Mouse (Mus musculus): ENCODE results near the gene Hpse2. TPM values are rescaled to one million over a fixed set of nuclear protein-coding genes. Genes with fewer than 3 reads are reported as not detected.
A peak's percentile ranks its signal among the peaks of the same experiment; 100 is the strongest.

Hpse2 gene
- polyA plus RNA-seq, 1 experiment from 2014 or later = 3.8 TPM

DNA sequence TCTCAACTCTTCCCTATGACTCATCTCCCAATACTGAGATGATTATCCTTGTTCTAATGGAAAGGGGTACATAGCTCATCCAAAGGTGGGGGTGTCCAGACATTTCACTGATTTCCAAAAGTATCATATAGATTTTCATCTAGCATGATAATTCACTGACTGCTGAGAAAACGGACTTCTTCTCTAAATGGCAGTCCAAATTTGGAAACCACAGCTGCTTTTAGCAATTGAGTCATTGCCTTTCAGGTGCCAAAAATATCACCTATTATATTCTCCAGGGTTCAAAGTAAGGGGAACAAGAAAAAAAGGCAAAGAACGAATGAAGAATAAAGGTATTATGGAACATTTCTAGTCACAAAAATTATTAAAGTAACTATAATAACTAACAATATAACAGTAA, 459.9 kb downstream of the Hpse2 start:
- ATAC-seq (ENCODE audit: low FRiP score) = no peak
- 95% methylated on average over 2 of the region's 2 CpGs for WGBS
- Histone ChIP-seq H3K27me3 (no peaks in the 10 kb centered on the region), H3K4me1 (no peaks in the 10 kb centered on the region), H3K36me3 (replicated peaks) (no peaks in the 10 kb centered on the region), H3K9me3 (no peaks in the 10 kb centered on the region), H3K9ac (no peak overlapping the region), H3K4me2 (no peak overlapping the region), H3K27ac (no peak overlapping the region), H3K4me3 (replicated peaks) (no peak overlapping the region)

- Histone ChIP-seq H3K4me2 (no peak overlapping the region), H3K27ac (no peak overlapping the region), H3K36me3 (replicated peaks) (no peaks in the 10 kb centered on the region), H3K9ac (no peak overlapping the region), H3K9me3 (no peaks in the 10 kb centered on the region), H3K27me3 (no peaks in the 10 kb centered on the region), H3K4me1 (no peaks in the 10 kb centered on the region), H3K4me3 (replicated peaks) (no peak overlapping the region)
- ATAC-seq (ENCODE audit: low FRiP score) = no peak
- WGBS = 81% methylated on average over 3 of the region's 3 CpGs
These were observed 465.5 kb downstream of the Hpse2 start for GRCm38 (mm10) chr19:42922610-42923009.

DNA sequence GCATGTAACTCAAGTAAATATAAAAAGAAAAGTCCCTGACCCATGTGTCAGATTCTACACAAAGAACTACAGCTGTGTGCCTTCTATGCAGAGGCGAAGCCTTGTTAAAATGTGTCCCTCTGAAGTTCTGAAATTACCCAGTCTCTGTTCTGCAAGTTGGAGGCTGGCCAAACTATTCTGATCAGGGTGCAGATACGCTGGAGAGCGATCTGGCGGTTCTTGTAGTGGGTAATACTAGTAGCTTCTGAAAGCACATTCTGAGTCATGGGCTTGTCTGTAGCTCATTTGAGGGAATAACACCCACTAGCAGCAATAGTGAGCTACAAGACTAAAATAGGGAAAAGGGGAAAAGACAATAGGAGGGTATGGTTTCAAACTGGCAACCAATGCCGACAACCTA, 474.5 kb downstream of the Hpse2 start:
- ATAC-seq (ENCODE audit: low FRiP score) = no peak
- Histone ChIP-seq H3K36me3 (replicated peaks) (no peaks in the 10 kb centered on the region), H3K9ac (no peak overlapping the region), H3K9me3 (no peaks in the 10 kb centered on the region), H3K4me1 (no peaks in the 10 kb centered on the region), H3K27ac (no peak overlapping the region), H3K4me3 (replicated peaks) (no peak overlapping the region), H3K27me3 (no peaks in the 10 kb centered on the region), H3K4me2 (no peak overlapping the region)
- WGBS = 87% methylated on average over 5 of the region's 5 CpGs

DNA sequence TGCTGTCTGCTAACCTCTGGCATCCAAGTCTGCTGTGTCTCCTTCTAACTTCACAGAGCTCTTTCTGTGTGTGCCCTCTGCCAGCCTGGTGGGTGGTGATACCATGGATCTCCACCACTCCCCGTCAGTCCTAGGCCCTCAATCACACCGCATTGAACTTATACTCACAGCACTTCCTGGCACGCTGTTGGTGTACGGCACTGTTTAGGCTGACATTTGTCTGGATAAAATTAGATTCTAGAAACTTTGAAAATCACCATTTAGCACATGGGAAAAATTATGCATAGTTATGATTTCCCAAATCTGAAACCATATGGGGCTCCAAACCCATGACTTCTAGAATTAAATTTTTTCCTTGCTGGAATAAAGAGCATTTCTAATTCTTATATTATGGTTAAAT, 478.4 kb downstream of the Hpse2 start:
- no peak for ATAC-seq (ENCODE audit: low FRiP score)
- H3K4me1 ChIP-seq = peaks cover 4% of the 10 kb centered on the region
- H3K4me3 ChIP-seq (replicated peaks) = no peak overlapping the region
- H3K9ac ChIP-seq = no peak overlapping the region
- WGBS = 87% methylated on average over 4 of the region's 4 CpGs
- H3K27ac ChIP-seq = no peak overlapping the region
- H3K27me3 ChIP-seq = no peaks in the 10 kb centered on the region
- no peaks in the 10 kb centered on the region for H3K9me3 ChIP-seq
- no peak overlapping the region for H3K4me2 ChIP-seq
- H3K36me3 ChIP-seq (replicated peaks) = no peaks in the 10 kb centered on the region

GRCm38 (mm10) chr19:42908553-42908952, 479.6 kb downstream of the Hpse2 start:
- 85% methylated on average over 6 of the region's 6 CpGs for WGBS
- ATAC-seq (ENCODE audit: low FRiP score) = no peak
- Histone ChIP-seq H3K9ac (no peak overlapping the region), H3K9me3 (no peaks in the 10 kb centered on the region), H3K36me3 (replicated peaks) (no peaks in the 10 kb centered on the region), H3K4me3 (replicated peaks) (no peak overlapping the region), H3K27ac (no peak overlapping the region), H3K27me3 (no peaks in the 10 kb centered on the region), H3K4me2 (no peak overlapping the region), H3K4me1 (peaks cover 14% of the 10 kb centered on the region)

DNA sequence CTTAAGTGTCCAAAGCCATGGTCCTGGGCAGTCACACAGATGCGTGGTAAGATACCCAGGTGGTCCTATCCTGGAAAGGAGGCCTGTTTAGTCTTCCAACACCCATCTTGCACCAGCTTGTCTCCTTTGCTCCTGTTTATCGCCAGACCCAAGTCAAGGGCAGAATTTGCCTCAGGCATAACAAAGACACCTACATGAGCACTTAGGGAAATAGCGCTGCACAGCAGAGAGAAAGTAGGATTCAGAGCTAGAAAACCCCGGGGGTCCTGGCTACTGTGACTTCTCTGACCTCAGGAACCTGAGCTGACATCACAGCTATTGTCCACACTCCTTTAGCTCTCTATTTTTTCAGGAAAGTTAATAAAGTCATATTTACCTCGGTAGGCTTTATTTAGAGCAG, 481.8 kb downstream of the Hpse2 start:
- Histone ChIP-seq H3K27ac (no peak overlapping the region), H3K4me3 (replicated peaks) (no peak overlapping the region), H3K4me1 (peaks cover 23% of the 10 kb centered on the region), H3K4me2 (no peak overlapping the region), H3K27me3 (no peaks in the 10 kb centered on the region), H3K9me3 (no peaks in the 10 kb centered on the region), H3K36me3 (replicated peaks) (no peaks in the 10 kb centered on the region), H3K9ac (no peak overlapping the region)
- WGBS = 74% methylated on average over 5 of the region's 5 CpGs
- ATAC-seq (ENCODE audit: low FRiP score) = no peak

DNA sequence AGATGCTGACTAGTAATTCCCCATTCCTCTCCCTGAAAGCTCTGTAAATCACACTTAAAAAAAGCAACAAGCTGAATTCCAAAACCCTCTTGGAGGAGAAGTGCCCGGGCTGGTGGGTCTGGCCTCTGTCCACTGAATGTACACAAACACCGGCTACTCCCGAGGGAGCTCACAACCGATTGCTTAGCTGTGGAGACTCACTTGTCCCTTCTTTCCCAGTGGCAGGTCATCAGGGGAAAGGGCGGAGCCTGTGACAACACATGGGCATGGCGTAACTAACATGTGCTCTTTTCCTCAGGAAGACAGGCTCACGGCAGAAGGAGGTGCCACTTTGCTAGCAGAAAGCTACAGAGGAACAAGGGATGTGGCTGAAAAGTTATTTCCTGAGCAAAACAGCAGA, 483.4 kb downstream of the Hpse2 start:
- no peaks in the 10 kb centered on the region for H3K9me3 ChIP-seq
- H3K9ac ChIP-seq = no peak overlapping the region
- 75% methylated on average over 7 of the region's 7 CpGs for WGBS
- H3K4me1 ChIP-seq = peaks cover 23% of the 10 kb centered on the region
- H3K36me3 ChIP-seq (replicated peaks) = no peaks in the 10 kb centered on the region
- no peak overlapping the region for H3K4me2 ChIP-seq
- no peak for ATAC-seq (ENCODE audit: low FRiP score)
- no peak overlapping the region for H3K4me3 ChIP-seq (replicated peaks)
- H3K27ac ChIP-seq = no peak overlapping the region
- H3K27me3 ChIP-seq = no peaks in the 10 kb centered on the region

DNA sequence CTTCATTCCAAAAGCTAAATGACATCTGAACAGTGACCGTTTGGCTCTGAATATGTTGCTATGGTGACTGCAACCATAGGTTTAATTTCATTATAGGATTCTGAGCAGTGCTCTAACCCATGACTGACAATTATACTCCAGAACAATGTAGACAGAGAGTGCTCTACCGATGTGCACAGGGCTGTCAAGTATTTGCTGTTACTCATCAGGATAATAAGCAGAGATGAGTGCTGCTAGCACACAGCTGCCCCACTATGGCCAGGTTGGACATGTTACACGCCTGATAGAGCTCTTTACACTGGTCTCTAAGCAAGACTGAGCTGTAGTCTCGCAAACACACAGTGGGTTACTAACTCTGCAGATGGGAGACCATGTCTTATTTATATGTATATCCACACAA, 483.9 kb downstream of the Hpse2 start:
- no peaks in the 10 kb centered on the region for H3K9me3 ChIP-seq
- no peak overlapping the region for H3K9ac ChIP-seq
- 43% methylated on average over 4 of the region's 4 CpGs for WGBS
- H3K27ac ChIP-seq = no peak overlapping the region
- H3K4me3 ChIP-seq (replicated peaks) = no peak overlapping the region
- no peak overlapping the region for H3K4me2 ChIP-seq
- peak; percentile 57 for ATAC-seq (ENCODE audit: low FRiP score)
- H3K4me1 ChIP-seq = peaks cover 23% of the 10 kb centered on the region
- no peaks in the 10 kb centered on the region for H3K27me3 ChIP-seq
- no peaks in the 10 kb centered on the region for H3K36me3 ChIP-seq (replicated peaks)

DNA sequence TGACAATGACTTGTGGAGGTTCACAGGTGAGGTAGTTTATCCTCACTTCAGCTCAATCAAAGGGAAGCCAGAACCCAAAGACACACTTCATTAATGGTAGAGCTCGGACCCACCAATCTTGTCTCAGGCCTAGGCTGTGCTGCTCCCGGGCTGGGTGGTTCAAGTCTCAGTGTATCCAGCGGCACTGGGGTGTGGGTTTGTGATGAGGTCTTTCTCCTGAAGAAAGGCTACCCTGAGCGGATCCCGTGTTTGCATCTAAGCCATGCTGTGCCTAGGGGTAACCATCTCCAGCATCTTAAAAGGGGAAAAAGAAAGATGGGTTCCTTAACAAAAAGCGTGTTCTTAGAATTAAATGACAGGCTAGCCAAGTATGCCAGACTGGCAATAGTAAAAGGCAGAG, 484.3 kb downstream of the Hpse2 start:
- 66% methylated on average over 6 of the region's 6 CpGs for WGBS
- Histone ChIP-seq H3K9me3 (no peaks in the 10 kb centered on the region), H3K4me3 (replicated peaks) (no peak overlapping the region), H3K4me1 (peaks cover 23% of the 10 kb centered on the region), H3K36me3 (replicated peaks) (no peaks in the 10 kb centered on the region), H3K27me3 (no peaks in the 10 kb centered on the region), H3K9ac (no peak overlapping the region), H3K27ac (no peak overlapping the region), H3K4me2 (no peak overlapping the region)
- peak; percentile 44; the same call in 1 of the 2 replicates for ATAC-seq (ENCODE audit: low FRiP score)

DNA sequence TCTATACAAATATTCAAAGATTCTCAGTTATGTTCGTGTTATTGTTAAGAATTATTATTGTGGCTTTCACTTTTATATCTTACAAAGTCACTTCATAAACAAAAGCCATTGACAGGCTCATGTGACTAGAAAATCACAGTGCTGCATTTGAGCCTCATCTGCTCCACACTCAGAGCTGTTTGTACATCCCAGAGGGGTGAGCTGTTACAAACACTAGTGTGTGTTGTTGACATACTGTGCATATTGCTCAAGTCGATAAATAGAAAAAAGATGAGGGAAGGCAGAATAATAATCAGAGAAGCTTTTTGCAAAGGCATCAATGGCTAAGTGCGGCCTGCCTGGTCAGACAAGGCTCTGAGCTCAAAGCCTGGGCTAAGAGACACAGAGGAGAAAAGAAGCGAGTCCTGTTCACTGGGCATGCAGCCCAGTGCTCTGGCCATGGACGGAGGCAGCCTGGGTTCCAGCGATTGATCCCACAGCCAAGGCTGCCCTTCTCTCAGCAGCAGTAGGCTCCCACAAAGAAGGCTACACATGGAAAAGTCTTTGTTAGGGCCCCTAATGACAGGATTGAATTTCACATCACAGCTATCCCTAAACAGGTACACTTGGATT, 485.6 kb downstream of the Hpse2 start:
- no peaks in the 10 kb centered on the region for H3K9me3 ChIP-seq
- peaks cover 23% of the 10 kb centered on the region for H3K4me1 ChIP-seq
- no peak for ATAC-seq (ENCODE audit: low FRiP score)
- WGBS = 77% methylated on average over 6 of the region's 6 CpGs
- H3K4me2 ChIP-seq = no peak overlapping the region
- no peaks in the 10 kb centered on the region for H3K36me3 ChIP-seq (replicated peaks)
- H3K27ac ChIP-seq = no peak overlapping the region
- H3K9ac ChIP-seq = no peak overlapping the region
- H3K27me3 ChIP-seq = no peaks in the 10 kb centered on the region
- H3K4me3 ChIP-seq (replicated peaks) = no peak overlapping the region

DNA sequence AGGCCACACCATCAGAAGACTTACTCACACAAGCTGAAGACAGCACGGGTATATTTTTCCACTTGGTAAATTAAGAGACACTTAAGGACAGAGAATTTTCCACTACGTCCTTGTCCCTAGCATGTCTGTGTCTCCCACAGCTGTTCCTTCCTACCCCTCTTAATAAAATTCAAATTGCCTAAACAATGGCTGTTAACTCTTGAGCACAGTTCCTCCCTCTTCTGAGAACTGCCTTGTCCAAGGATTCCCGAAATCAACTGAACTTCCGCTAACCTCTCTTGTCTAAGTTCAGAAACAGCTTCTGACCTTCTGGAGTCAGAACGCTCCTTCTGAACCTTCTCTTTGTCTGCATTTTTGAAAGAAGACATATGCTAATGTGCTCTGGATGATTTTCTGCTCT, 496.6 kb downstream of the Hpse2 start:
- Histone ChIP-seq H3K4me1 (no peaks in the 10 kb centered on the region; the same call in 1 of the 2 replicates), H3K4me3 (replicated peaks) (no peak overlapping the region), H3K9ac (no peak overlapping the region), H3K9me3 (no peaks in the 10 kb centered on the region), H3K36me3 (replicated peaks) (no peaks in the 10 kb centered on the region), H3K4me2 (no peak overlapping the region), H3K27me3 (no peaks in the 10 kb centered on the region), H3K27ac (no peak overlapping the region)
- ATAC-seq (ENCODE audit: low FRiP score) = no peak
- 69% methylated on average over 5 of the region's 5 CpGs for WGBS

DNA sequence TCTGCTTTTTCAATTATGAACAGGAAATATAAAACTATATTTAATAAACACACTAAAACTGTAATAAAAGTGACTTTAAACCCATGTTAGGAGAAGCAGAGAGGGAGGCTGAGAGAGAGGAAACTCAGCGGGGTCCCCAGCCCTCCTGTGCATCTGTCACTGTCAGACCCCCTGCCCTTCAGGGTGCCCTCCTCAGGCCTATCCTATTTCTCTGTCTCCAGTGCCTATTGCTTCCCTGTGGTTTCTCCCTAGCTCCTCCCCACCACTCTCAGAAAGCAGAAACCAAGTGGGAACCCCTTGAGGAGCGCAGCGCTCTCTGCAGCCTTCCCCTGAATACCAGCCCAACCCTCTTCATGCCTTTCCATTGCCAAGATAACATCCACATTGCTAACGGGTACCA, 510.5 kb downstream of the Hpse2 start:
- H3K4me3 ChIP-seq (replicated peaks) = no peak overlapping the region
- no peak overlapping the region for H3K27ac ChIP-seq
- 75% methylated on average over 4 of the region's 4 CpGs for WGBS

DNA sequence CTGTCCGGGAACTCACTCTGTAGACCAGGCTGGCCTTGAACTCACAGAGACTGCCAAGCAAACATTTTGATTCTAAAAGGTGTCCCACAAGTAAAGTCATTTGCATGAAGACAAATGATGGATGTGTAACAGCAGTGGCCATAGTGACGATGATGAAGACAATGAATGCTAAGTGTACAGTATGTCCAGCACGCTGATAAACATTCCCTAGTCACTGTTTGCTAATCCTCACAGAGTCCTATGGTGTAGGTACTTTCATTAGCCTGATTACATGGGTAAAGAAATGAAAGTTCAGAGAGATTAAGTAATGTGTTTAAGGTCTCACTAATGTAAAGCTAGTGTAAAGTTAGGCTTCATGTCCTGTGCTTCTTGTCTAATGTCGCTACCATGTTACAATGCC, 511.6 kb downstream of the Hpse2 start:
- Histone ChIP-seq H3K27me3 (no peaks in the 10 kb centered on the region), H3K36me3 (replicated peaks) (no peaks in the 10 kb centered on the region), H3K9ac (no peak overlapping the region), H3K27ac (no peak overlapping the region), H3K4me2 (no peak overlapping the region), H3K4me1 (no peaks in the 10 kb centered on the region), H3K9me3 (no peaks in the 10 kb centered on the region), H3K4me3 (replicated peaks) (no peak overlapping the region)
- WGBS = 78% methylated on average over 4 of the region's 4 CpGs
- ATAC-seq (ENCODE audit: low FRiP score) = no peak

More for the DNA sequence above, 510.5 kb downstream of the Hpse2 start:
- Histone ChIP-seq H3K27me3 (no peaks in the 10 kb centered on the region), H3K4me2 (no peak overlapping the region), H3K4me1 (no peaks in the 10 kb centered on the region), H3K9ac (no peak overlapping the region), H3K36me3 (replicated peaks) (no peaks in the 10 kb centered on the region), H3K9me3 (no peaks in the 10 kb centered on the region)
- no peak for ATAC-seq (ENCODE audit: low FRiP score)

Data from forebrain, embryonic 12.5 days (tissue).